Mouse (Mus musculus): ENCODE data around the gene Lgals9.
"Not testable (repeated sequence)": the region's sequence is repeated elsewhere in the genome, so short reads cannot be mapped to it uniquely, and the experiment has no call there.

DNA sequence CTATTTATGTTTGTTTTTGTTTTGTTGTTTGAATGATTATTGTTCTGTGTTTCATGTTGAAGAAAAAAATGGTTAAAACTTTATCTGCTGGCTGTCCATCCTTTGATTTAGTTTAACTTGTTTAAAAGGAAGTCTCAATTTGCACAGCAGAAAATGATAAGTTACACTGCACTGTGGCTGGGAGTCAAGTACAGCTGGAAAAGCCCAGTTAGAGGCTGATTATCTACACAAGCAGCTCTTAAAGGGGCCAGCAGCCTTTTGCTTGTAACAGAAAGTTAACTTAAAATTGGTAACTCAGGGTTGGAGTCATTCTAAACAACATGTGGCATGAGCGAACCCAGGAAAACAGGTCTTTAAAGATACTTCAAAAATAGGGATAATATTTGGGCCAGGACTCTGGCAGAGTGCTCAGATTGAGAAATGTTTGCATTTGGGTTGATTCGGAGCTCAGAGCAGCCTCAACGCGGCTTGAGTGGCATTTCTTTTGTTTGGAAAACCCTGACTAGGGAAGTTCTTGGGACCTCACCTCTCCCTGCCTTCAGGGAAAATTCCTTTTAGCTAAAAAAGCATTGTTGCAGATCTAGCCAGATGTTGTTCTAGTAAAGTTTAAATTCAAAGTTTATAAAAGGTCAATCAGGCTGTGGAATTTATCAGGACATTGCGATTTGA, 6.3 kb upstream of the Lgals9 start:
- TF ChIP-seq CTCF, POLR2A (IDR thresholded peaks at IDR 0.05; ENCODE audit: extremely low read depth, insufficient read depth, low read length): not testable (repeated sequence)
